ENCODE assay signal across 9 mouse cellular contexts in the genomic region with DNA sequence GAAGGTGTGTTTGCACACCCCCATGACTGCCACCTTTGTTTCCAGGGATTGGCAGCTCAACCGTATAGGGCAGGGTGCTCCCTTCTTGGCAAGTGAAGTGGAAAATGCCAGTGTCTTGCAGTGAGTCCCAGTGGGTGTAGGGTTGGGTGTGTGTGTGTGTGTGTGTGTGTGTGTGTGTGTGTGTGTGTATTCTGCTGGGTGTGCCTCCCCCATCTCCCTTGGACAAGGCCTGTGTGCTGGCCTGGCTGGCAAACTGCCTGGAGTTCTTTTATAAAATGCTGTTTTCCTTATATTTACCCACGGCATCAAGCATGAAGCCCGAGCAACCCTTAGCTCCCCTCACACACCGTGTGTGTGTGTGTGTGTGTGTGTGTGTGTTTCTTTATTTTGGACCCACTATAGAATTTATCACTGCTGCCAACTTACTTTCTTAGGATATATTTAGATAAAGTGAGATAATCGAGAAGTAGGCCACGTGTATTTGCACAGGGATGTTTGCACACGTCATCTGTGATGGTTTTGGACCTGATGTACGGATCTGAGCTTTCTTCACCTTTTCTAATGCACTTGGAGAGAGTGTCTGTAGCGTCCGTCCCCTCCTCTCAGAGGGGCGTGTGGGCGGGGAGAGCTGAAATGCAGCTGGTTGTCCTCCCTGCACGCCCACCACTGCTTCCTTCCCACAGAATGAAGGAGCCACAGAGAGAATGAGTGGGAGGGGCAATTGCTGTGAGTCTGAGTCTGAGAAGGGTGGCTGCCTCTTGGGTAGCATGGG.
DNase-seq lines count a peak whose midpoint lies in the region; ATAC-seq and TF ChIP-seq lines count a peak whose summit lies in the region.
"Had no signal": no experiment of that assay in that cellular context is flagged by ENCODE, and none has a peak within 500 bp of the region (broad histone marks: within the 10 kb centered on the region; RNA-seq: fewer than 3 reads in every experiment).

No protein-coding gene starts in this region.

- no peak for ATAC-seq in liver, embryonic 11.5 days (replicated peaks; ENCODE audit: low FRiP score)
- 0 out of 2 replicates have a peak, but pooled peaks have one; percentile 20 for ATAC-seq in megakaryocyte progenitor cell, adult 5-6 weeks (replicated peaks; ENCODE audit: poor library complexity)

- H3K4me3 ChIP-seq in liver, adult 2 months (ENCODE audit: insufficient read depth, low read depth, low read length) = no peak overlapping the region
- H3K4me3 ChIP-seq in liver, embryonic 11.5 days (ENCODE audit: low read depth, low read length) = no peak overlapping the region
- H3K4me3 ChIP-seq: liver, embryonic 13.5 days had no signal

- H3K4me2 ChIP-seq in liver, embryonic 11.5 days = no peak overlapping the region
- H3K4me2 ChIP-seq: liver, embryonic 13.5 days had no signal

- H3K4me1 ChIP-seq in liver, adult 2 months (ENCODE audit: control insufficient read depth, insufficient read depth, low read length) = peaks cover 39% of the 10 kb centered on the region
- peaks cover 66% of the 10 kb centered on the region for H3K4me1 ChIP-seq in liver, embryonic 11.5 days (replicated peaks; ENCODE audit: control insufficient read depth, insufficient read depth, low read length)

- H3K9me3 ChIP-seq in liver, embryonic 11.5 days (ENCODE audit: control insufficient read depth, low read length) = no peaks in the 10 kb centered on the region
- H3K9me3 ChIP-seq: liver, embryonic 13.5 days had no signal

- TF ChIP-seq CTCF in liver, adult 2 months (IDR thresholded peaks at IDR 0.05; ENCODE audit: low read depth, low read length) = no peak

- no peak overlapping the region for H3K9ac ChIP-seq in liver, adult 2 months (ENCODE audit: low read depth, low read length)
- H3K9ac ChIP-seq in liver, embryonic 11.5 days (ENCODE audit: low read depth, low read length) = no peak overlapping the region; the same call in 1 of the 2 replicates
- H3K9ac ChIP-seq: liver, embryonic 13.5 days had no signal

- H3K27ac ChIP-seq in liver, adult 2 months (replicated peaks; ENCODE audit: insufficient read depth, low read depth, low read length) = no peak overlapping the region
- H3K27ac ChIP-seq in liver, embryonic 11.5 days (ENCODE audit: low read depth, low read length) = no peak overlapping the region

- peak; percentile 53 for DNase-seq in adrenal gland, postnatal 10 days
- no peak for DNase-seq in adrenal gland, adult 18-20 months (ENCODE audit: low spot score in 2 of 2)
- peak; percentile 67 for DNase-seq in liver, adult 2 months (ENCODE audit: extremely low read depth, low read depth, low spot score)
- no peak for DNase-seq in liver, embryonic 11.5 days (ENCODE audit: low spot score)
- peak; percentile 38 to 50 for DNase-seq in frontal cortex, postnatal 25 days (ENCODE audit: low spot score in 2 of 2)
- no peak for DNase-seq in Muller cell, postnatal 12 days (ENCODE audit: inconsistent ontology term)
- DNase-seq in testis, postnatal 10 days (ENCODE audit: low spot score) = no peak
- DNase-seq: liver, embryonic 13.5 days had no signal

- no peaks in the 10 kb centered on the region for H3K36me3 ChIP-seq in liver, adult 2 months (ENCODE audit: control insufficient read depth, insufficient read depth, low read length)
- no peaks in the 10 kb centered on the region; the same call in 1 of the 2 replicates for H3K36me3 ChIP-seq in liver, embryonic 11.5 days (ENCODE audit: control insufficient read depth, insufficient read depth, low read length)

- no peak for TF ChIP-seq POLR2A in liver, adult 2 months (IDR thresholded peaks at IDR 0.05; ENCODE audit: extremely low read depth, insufficient read depth, low read length)

- H3K27me3 ChIP-seq in liver, adult 2 months (ENCODE audit: control insufficient read depth, insufficient read depth, low read length) = no peaks in the 10 kb centered on the region
- no peaks in the 10 kb centered on the region for H3K27me3 ChIP-seq in liver, embryonic 11.5 days (replicated peaks; ENCODE audit: control insufficient read depth, insufficient read depth, low read length)
- H3K27me3 ChIP-seq: liver, embryonic 13.5 days had no signal

- WGBS in liver, adult 2 months = 33% methylated on average over 13 of the region's 13 CpGs
- WGBS in liver, embryonic 11.5 days = 52% methylated on average over 13 of the region's 13 CpGs

- peaks cover 62% of the 10 kb centered on the region for H3K79me2 ChIP-seq in liver, adult 2 months (ENCODE audit: control insufficient read depth, insufficient read depth, low read length)

Comparison
In these comparisons a context has a peak if more than half of its experiments do, and no peak if none do; other contexts are left out.
1. DNase-seq: peak in adrenal gland, postnatal 10 days (single experiment), liver, adult 2 months (single experiment) and frontal cortex, postnatal 25 days (2 of 2); none in adrenal gland, adult 18-20 months (0 of 2), liver, embryonic 11.5 days (single experiment), Muller cell, postnatal 12 days (single experiment) and testis, postnatal 10 days (single experiment).